Mouse (Mus musculus) hindbrain, embryonic 16.5 days (tissue): ENCODE data around the gene Gnpat. TPM values are rescaled to one million over a fixed set of nuclear protein-coding genes. Genes with fewer than 3 reads are reported as not detected.
A peak's percentile ranks its signal among the peaks of the same experiment; 100 is the strongest.

Source experiments
- ATAC-seq: fragments of 200-750 bp; cut with Nextera tagmentation; 2 replicates; pipeline ENCODE4 v1.8.0; 2017; ENCODE audit warnings: moderate TSS enrichment, moderate library complexity
- H3K27ac ChIP-seq: fragments of 300-500 bp; sonication (generic); 2 replicates; pipeline ENCODE4 v1.5.1; 2014; ENCODE audit warnings: low read depth, mild to moderate bottlenecking, control low read depth, low read length, moderate library complexity
- H3K27me3 ChIP-seq: fragments of 300-500 bp; sonication (generic); replicated peaks from 2 replicates; pipeline ENCODE4 v1.6.1; 2014; ENCODE audit warnings: low read length; ENCODE audit not compliant: control insufficient read depth, insufficient read depth
- H3K36me3 ChIP-seq: fragments of 300-500 bp; sonication (generic); 2 replicates; pipeline ENCODE4 v1.6.1; 2014; ENCODE audit warnings: mild to moderate bottlenecking, low read length, moderate library complexity, mixed read lengths; ENCODE audit not compliant: control insufficient read depth, insufficient read depth
- H3K4me1 ChIP-seq: fragments of 300-500 bp; sonication (generic); 2 replicates; pipeline ENCODE4 v1.6.1; 2014; ENCODE audit warnings: low read depth, low read length; ENCODE audit not compliant: control insufficient read depth, insufficient read depth
- H3K4me2 ChIP-seq: fragments of 300-500 bp; sonication (generic); 2 replicates; pipeline ENCODE4 v1.6.1; 2014; ENCODE audit warnings: mild to moderate bottlenecking, low read length, control low read depth, moderate library complexity
- H3K4me3 ChIP-seq: fragments of 300-500 bp; sonication (generic); 2 replicates; pipeline ENCODE4 v1.5.1; 2014; ENCODE audit warnings: mild to moderate bottlenecking, low read length, control low read depth, moderate library complexity
- H3K9ac ChIP-seq: fragments of 300-500 bp; sonication (generic); 2 replicates; pipeline ENCODE4 v1.6.1; 2014; ENCODE audit warnings: low read depth, mild to moderate bottlenecking, control low read depth, low read length, moderate library complexity
- H3K9me3 ChIP-seq: fragments of 300-500 bp; sonication (generic); 2 replicates; pipeline ENCODE4 v1.6.1; 2014; ENCODE audit warnings: mild to moderate bottlenecking, low read length, moderate library complexity; ENCODE audit not compliant: control insufficient read depth
- WGBS: fragments of 180-500 bp; shearing (Covaris S2); extraction: QIAGEN DNeasy Blood & Tissue Kit; methylation state at CpG from one replicate; pipeline ENCODE4 v1.1.7; 2014; 5-methylcytosine and 5-hydroxymethylcytosine counted together
- polyA plus RNA-seq: library from polyadenylated mRNA; unstranded; fragments of >200 nt; fragmentation: Nextera tagmentation; extraction: Ambion mirVana; gene quantifications from 2 replicates; pipeline ENCODE4 v1.2.1, GENCODE M21; 2015

Gnpat gene
- polyA plus RNA-seq, 1 experiment from 2014 or later, result 73.8 TPM

- peak; percentile 92 for ATAC-seq
- Histone ChIP-seq H3K9me3 (no peaks in the 10 kb centered on the region), H3K4me1 (peaks cover 10% of the 10 kb centered on the region), H3K36me3 (0 out of 2 replicates have a peak, but pooled peaks cover 5% of the 10 kb centered on the region), H3K4me2 (peak overlapping the region; percentile 83), H3K4me3 (peak overlapping the region; percentile 87), H3K27ac (peak overlapping the region; percentile 93), H3K9ac (peak overlapping the region; percentile 99), H3K27me3 (no peaks in the 10 kb centered on the region)
- under 1% methylated on average over 33 of the region's 33 CpGs for WGBS
Measured at GRCm38 (mm10) chr8:124863163-124863677, 387 bp downstream of the Gnpat start.

DNA sequence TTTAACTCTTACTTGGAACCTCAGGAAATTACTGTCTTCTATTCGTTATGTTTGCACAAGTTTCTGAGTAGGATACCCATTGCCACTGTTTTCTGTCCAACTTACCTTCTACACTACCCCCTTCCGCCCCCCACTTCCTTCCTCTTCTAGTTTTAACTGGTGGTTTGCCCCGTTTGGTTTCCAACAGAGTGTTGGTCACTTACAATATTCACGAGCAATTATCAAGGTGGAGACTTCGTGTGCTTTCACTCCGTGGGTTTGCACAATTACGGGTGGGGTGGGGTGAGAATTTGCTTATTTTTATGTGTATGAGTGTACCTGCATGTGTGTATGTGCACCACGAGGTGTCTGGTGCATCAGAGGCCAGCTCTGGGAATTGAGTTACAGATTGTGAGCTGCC lies 896 bp downstream of the Gnpat start:
- 21% methylated on average over 8 of the region's 8 CpGs for WGBS
- Histone ChIP-seq H3K4me3 (peak overlapping the region; percentile 87), H3K4me2 (peak overlapping the region; percentile 83), H3K36me3 (0 out of 2 replicates have a peak, but pooled peaks cover 2% of the 10 kb centered on the region), H3K27ac (no peak overlapping the region), H3K9me3 (no peaks in the 10 kb centered on the region), H3K27me3 (no peaks in the 10 kb centered on the region), H3K9ac (peak overlapping the region; percentile 99), H3K4me1 (peaks cover 10% of the 10 kb centered on the region)
- no peak for ATAC-seq

DNA sequence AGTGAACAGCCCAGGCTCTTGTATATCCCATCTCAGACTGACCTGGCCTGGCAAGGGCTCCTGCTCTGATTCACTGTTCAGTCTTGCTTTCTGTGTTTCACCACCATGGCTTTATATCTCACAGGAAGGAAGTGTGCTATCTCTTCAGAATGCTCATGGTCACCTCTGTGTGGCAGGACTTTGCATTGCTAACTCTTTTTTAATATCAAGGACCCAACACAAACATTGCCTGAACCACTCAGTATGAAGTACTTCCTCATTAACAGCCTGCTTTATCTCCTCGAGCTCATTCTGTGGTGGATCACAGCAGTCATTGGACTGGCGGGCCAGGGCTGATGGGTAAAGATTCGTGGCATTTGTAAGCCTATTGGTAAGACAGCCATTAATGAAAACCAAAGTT lies 3.8 kb downstream of the Gnpat start:
- no peak for ATAC-seq
- Histone ChIP-seq H3K9me3 (no peaks in the 10 kb centered on the region), H3K27me3 (no peaks in the 10 kb centered on the region), H3K9ac (no peak overlapping the region), H3K4me1 (peaks cover 10% of the 10 kb centered on the region), H3K36me3 (0 out of 2 replicates have a peak, but pooled peaks cover 4% of the 10 kb centered on the region), H3K27ac (no peak overlapping the region), H3K4me3 (no peak overlapping the region), H3K4me2 (no peak overlapping the region)
- 86% methylated on average over 3 of the region's 3 CpGs for WGBS

- WGBS, result 88% methylated on average over 2 of the region's 2 CpGs
- Histone ChIP-seq H3K4me3 (no peak overlapping the region), H3K9me3 (no peaks in the 10 kb centered on the region), H3K4me1 (peaks cover 10% of the 10 kb centered on the region), H3K27me3 (no peaks in the 10 kb centered on the region), H3K36me3 (0 out of 2 replicates have a peak, but pooled peaks cover 4% of the 10 kb centered on the region), H3K27ac (no peak overlapping the region), H3K9ac (no peak overlapping the region), H3K4me2 (no peak overlapping the region)
- no peak for ATAC-seq
Measured at GRCm38 (mm10) chr8:124867126-124867525, 4.3 kb downstream of the Gnpat start.

DNA sequence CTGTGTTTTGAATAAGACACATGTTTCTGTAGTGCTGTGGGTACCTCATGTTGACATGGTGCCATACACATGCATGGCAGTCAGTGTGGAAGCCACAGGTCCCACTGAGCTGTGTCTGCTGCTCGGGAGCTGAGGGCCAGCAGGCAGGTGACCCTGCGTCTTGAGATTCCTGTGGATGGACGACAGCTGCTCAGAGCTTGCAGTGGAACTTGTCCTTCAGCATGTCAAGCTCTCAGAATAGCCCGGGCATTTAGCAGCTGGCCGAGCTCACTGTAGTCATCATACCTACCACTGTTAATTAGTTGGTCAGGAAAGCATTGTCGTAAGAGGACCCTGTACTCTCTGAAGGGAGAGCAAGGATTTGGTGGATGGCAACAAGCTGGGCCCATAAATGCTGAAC lies 6.9 kb downstream of the Gnpat start:
- WGBS, result 86% methylated on average over 6 of the region's 6 CpGs
- H3K4me2 ChIP-seq, result no peak overlapping the region
- ATAC-seq, result no peak
- no peak overlapping the region for H3K4me3 ChIP-seq
- no peak overlapping the region for H3K27ac ChIP-seq
- peaks cover 13% of the 10 kb centered on the region for H3K36me3 ChIP-seq
- no peaks in the 10 kb centered on the region for H3K4me1 ChIP-seq
- H3K27me3 ChIP-seq, result no peaks in the 10 kb centered on the region
- no peak overlapping the region for H3K9ac ChIP-seq
- H3K9me3 ChIP-seq, result no peaks in the 10 kb centered on the region

GRCm38 (mm10) chr8:124871474-124871873 lies 8.6 kb downstream of the Gnpat start:
- no peaks in the 10 kb centered on the region for H3K4me1 ChIP-seq
- 93% methylated on average over 7 of the region's 7 CpGs for WGBS
- no peak overlapping the region for H3K27ac ChIP-seq
- no peak overlapping the region for H3K9ac ChIP-seq
- H3K9me3 ChIP-seq, result no peaks in the 10 kb centered on the region
- no peak overlapping the region for H3K4me2 ChIP-seq
- ATAC-seq, result no peak
- H3K36me3 ChIP-seq, result peaks cover 16% of the 10 kb centered on the region
- H3K27me3 ChIP-seq, result no peaks in the 10 kb centered on the region
- H3K4me3 ChIP-seq, result no peak overlapping the region

DNA sequence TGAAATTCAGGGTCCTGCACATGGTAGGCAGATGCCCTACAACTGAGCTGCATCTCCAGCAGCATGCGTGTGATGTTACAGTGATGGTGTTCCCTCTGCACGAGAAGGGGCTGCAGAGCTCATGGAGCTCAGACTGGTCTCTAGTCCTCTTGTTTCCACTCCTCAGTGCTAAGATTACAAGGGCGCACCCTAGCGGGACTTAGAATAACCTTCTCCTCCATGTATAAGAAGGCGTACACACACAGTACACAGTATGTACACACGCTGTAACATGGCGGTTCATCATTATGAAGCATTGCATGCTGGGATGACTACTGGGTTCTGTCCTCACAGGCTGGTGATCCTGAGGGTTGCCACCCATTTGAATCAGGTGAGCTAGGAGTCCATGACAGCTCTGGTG lies 9.2 kb downstream of the Gnpat start:
- no peak overlapping the region for H3K4me3 ChIP-seq
- no peak overlapping the region for H3K27ac ChIP-seq
- ATAC-seq, result no peak
- no peaks in the 10 kb centered on the region for H3K9me3 ChIP-seq
- no peak overlapping the region for H3K4me2 ChIP-seq
- no peaks in the 10 kb centered on the region for H3K4me1 ChIP-seq
- H3K9ac ChIP-seq, result no peak overlapping the region
- WGBS, result 96% methylated on average over 7 of the region's 7 CpGs
- peaks cover 21% of the 10 kb centered on the region for H3K36me3 ChIP-seq
- H3K27me3 ChIP-seq, result no peaks in the 10 kb centered on the region

DNA sequence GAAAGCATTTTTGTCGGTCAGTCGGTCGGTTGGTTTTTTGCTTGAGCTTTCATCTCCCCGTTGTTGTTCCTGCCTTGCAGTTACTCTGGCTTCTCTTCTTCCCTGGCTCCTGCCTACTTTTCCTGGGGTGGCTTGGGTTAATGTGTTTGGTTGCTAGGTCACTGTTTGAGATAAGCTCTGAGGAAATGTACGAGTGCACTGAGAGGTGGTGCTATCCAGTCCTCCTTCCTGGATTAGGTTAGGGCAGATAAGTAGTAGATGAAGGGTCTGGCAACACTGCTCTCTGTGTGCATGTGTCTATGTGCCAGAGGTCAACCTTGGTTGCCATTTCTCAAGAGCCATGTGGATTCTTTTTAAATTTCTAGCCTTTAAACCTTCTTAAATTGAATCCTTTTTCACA lies 9.9 kb downstream of the Gnpat start:
- ATAC-seq, result no peak
- Histone ChIP-seq H3K4me2 (no peak overlapping the region), H3K4me1 (no peaks in the 10 kb centered on the region), H3K27ac (no peak overlapping the region), H3K36me3 (peaks cover 22% of the 10 kb centered on the region), H3K4me3 (no peak overlapping the region), H3K9me3 (no peaks in the 10 kb centered on the region), H3K27me3 (no peaks in the 10 kb centered on the region), H3K9ac (no peak overlapping the region)
- WGBS, result 96% methylated on average over 5 of the region's 5 CpGs

GRCm38 (mm10) chr8:124878141-124878540 lies 15.3 kb downstream of the Gnpat start:
- whole genome bisulfite sequencing, result 86% methylated on average over 5 of the region's 5 CpGs
- Histone ChIP-seq H3K36me3 (peaks cover 46% of the 10 kb centered on the region), H3K27me3 (no peaks in the 10 kb centered on the region), H3K4me3 (no peak overlapping the region), H3K9me3 (no peaks in the 10 kb centered on the region), H3K4me2 (no peak overlapping the region), H3K27ac (no peak overlapping the region), H3K4me1 (no peaks in the 10 kb centered on the region), H3K9ac (no peak overlapping the region)
- ATAC-seq, result no peak
